8 mouse cellular contexts compared by ENCODE assay signal in the genomic region with DNA sequence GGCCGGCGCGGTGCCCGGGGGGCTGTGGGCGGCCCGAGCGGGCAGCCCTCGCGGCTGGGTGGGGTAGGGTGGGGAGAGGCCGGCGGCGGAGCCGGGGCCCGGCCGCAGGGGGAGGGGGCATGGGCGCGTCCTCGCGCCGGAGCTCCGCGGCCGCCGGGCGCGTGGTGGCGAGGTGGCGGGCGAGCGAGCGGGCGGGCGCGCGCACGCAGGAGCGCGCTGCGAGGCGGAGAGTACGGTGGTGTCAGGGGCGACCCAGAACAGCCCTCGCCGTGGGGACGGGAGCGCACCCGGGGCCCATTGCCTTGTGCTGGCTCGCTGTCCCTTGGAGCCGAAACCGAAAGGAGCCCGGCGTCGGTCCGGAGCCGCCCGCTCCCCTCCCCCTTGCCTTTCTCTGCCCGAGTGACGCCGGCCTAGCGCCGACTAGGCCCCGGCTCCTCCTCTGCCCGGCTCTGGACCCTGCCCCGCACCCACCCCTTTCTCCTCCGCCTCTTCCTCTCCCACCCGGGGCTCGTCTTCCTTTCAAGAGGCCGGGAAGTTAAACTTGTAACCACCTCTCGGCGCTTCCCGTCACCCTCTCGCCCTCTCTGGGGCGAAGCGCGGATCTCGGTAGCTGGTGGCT. TPM values are rescaled to one million over a fixed set of nuclear protein-coding genes. Genes with fewer than 3 reads are reported as not detected.
A peak's percentile ranks its signal among the peaks of the same experiment; 100 is the strongest.
DNase-seq lines count a peak whose midpoint lies in the region; ATAC-seq lines count a peak whose summit lies in the region.

No protein-coding gene starts in this region.

- H3K27ac ChIP-seq in intestine, embryonic 14.5 days (ENCODE audit: low read depth) = peak overlapping the region; percentile 100
- peak overlapping the region; percentile 100 for H3K27ac ChIP-seq in midbrain, embryonic 10.5 days (replicated peaks)

- DNase-seq in adrenal gland, adult 2 months = peak; percentile 93
- DNase-seq in embryo, embryonic 10.5 days (ENCODE audit: low spot score) = peak; percentile 80
- DNase-seq in gastrocnemius, postnatal 14 days = peak; percentile 87
- DNase-seq in intestine, embryonic 14.5 days (ENCODE audit: low spot score) = peak; percentile 91
- DNase-seq in left cerebral cortex, postnatal 36 days (ENCODE audit: low spot score in 2 of 2) = peak; percentile 80 to 81
- peak; percentile 81 for DNase-seq in midbrain, embryonic 10.5 days (ENCODE audit: low spot score)
- DNase-seq in right cerebral cortex, postnatal 36 days (ENCODE audit: low spot score in 2 of 2) = peak; percentile 65 to 73
- DNase-seq in urinary bladder, postnatal 4 days (ENCODE audit: low spot score in 2 of 2) = peak; percentile 79 to 83

- peak overlapping the region; percentile 66 for H3K4me2 ChIP-seq in intestine, embryonic 14.5 days (ENCODE audit: low read length)

- peak; percentile 75 for ATAC-seq in intestine, embryonic 14.5 days (replicated peaks; ENCODE audit: low FRiP score, low TSS enrichment, low read depth)

- intact Hi-C loops in gastrocnemius, postnatal 14 days (cut with DNase I; ENCODE audit: low total_unique reads) = no loop called here
- intact Hi-C loops in left cerebral cortex, postnatal 36 days (cut with DNase I) = loop anchor here (2.0 to 10.0 kb wide), 2 partner anchors 16 to 276 kb away; a partner anchor contains a TSS

- WGBS in intestine, embryonic 14.5 days = under 1% methylated on average over 65 of the region's 76 CpGs
- 0% methylated on average over 57 of the region's 76 CpGs for WGBS in midbrain, embryonic 10.5 days

- H3K4me3 ChIP-seq in intestine, embryonic 14.5 days (ENCODE audit: low read depth, low read length) = peak overlapping the region; percentile 61
- peak overlapping the region; percentile 91 for H3K4me3 ChIP-seq in midbrain, embryonic 10.5 days

- H3K27me3 ChIP-seq in intestine, embryonic 14.5 days (replicated peaks; ENCODE audit: control insufficient read depth, insufficient read depth, low read length) = no peaks in the 10 kb centered on the region
- no peaks in the 10 kb centered on the region for H3K27me3 ChIP-seq in midbrain, embryonic 10.5 days (ENCODE audit: low read depth, poor library complexity, severe bottlenecking)

- peaks cover 11% of the 10 kb centered on the region for H3K4me1 ChIP-seq in intestine, embryonic 14.5 days (replicated peaks; ENCODE audit: control insufficient read depth, insufficient read depth, low read length)
- peaks cover 39% of the 10 kb centered on the region for H3K4me1 ChIP-seq in midbrain, embryonic 10.5 days

- peak overlapping the region; percentile 91 for H3K9ac ChIP-seq in intestine, embryonic 14.5 days (ENCODE audit: low read length)

- peaks cover 37% of the 10 kb centered on the region for H3K36me3 ChIP-seq in intestine, embryonic 14.5 days (ENCODE audit: control insufficient read depth, insufficient read depth, low read length)
- H3K36me3 ChIP-seq in midbrain, embryonic 10.5 days = peaks cover 43% of the 10 kb centered on the region

- no peaks in the 10 kb centered on the region for H3K9me3 ChIP-seq in intestine, embryonic 14.5 days (ENCODE audit: control insufficient read depth, low read length)
- no peaks in the 10 kb centered on the region for H3K9me3 ChIP-seq in midbrain, embryonic 10.5 days (replicated peaks)

RNA-seq across cellular contexts. Expression of a gene that starts 1.1 kb away (rescaled TPM):
- total RNA-seq in adrenal gland, adult 2 months (2021) = 100 to 1,000 TPM; 357 to 547 TPM
- polyA plus RNA-seq in adrenal gland, adult 2 months (2012; rRNA removed) = 261 and 295 TPM in 2 replicates
- 100 to 1,000 TPM; 286 to 311 TPM for total RNA-seq in gastrocnemius, postnatal 14 days (2021)
- polyA plus RNA-seq in intestine, embryonic 14.5 days (2014; fragmentation: Nextera tagmentation; extraction: Ambion mirVana) = 521 and 530 TPM in 2 replicates
- 100 to 1,000 TPM; 227 to 231 TPM for total RNA-seq in left cerebral cortex, postnatal 36 days (2021)
- polyA plus RNA-seq in midbrain, embryonic 10.5 days (2016; fragmentation: Nextera tagmentation; extraction: Ambion mirVana) = 548 and 568 TPM in 2 replicates

RNA-seq across cellular contexts. Expression of a gene that starts 15.3 kb away (rescaled TPM):
- 10 to 100 TPM; 25.4 to 31.0 TPM for total RNA-seq in adrenal gland, adult 2 months (2021)
- 48.4 and 53.3 TPM in 2 replicates for polyA plus RNA-seq in adrenal gland, adult 2 months (2012; rRNA removed)
- 10 to 100 TPM; 20.0 to 21.0 TPM for total RNA-seq in gastrocnemius, postnatal 14 days (2021)
- polyA plus RNA-seq in intestine, embryonic 14.5 days (2014; fragmentation: Nextera tagmentation; extraction: Ambion mirVana) = 56.3 and 57.6 TPM in 2 replicates
- 10 to 100 TPM; 37.5 to 38.5 TPM for total RNA-seq in left cerebral cortex, postnatal 36 days (2021)
- polyA plus RNA-seq in midbrain, embryonic 10.5 days (2016; fragmentation: Nextera tagmentation; extraction: Ambion mirVana) = 87.4 and 94.2 TPM in 2 replicates

RNA-seq across cellular contexts. Expression of a gene that starts 46.4 kb away (rescaled TPM):
- total RNA-seq in adrenal gland, adult 2 months (2021) = 10 to 100 TPM; 12.1 to 14.3 TPM
- 4.0 and 5.6 TPM in 2 replicates for polyA plus RNA-seq in adrenal gland, adult 2 months (2012; rRNA removed)
- 1 to 10 TPM; 4.6 to 6.6 TPM for total RNA-seq in gastrocnemius, postnatal 14 days (2021)
- 17.2 and 17.3 TPM in 2 replicates for polyA plus RNA-seq in intestine, embryonic 14.5 days (2014; fragmentation: Nextera tagmentation; extraction: Ambion mirVana)
- 1 to 10 TPM; 7.2 to 9.9 TPM for total RNA-seq in left cerebral cortex, postnatal 36 days (2021)
- polyA plus RNA-seq in midbrain, embryonic 10.5 days (2016; fragmentation: Nextera tagmentation; extraction: Ambion mirVana) = 3.9 and 4.2 TPM in 2 replicates

Comparison
In these comparisons a context has a peak if more than half of its experiments do, and no peak if none do; other contexts are left out.
1. Peak in every context shown above with its lines: DNase-seq, ATAC-seq, H3K4me3 ChIP-seq and H3K27ac ChIP-seq.